Mouse (Mus musculus): ENCODE results near the gene Lexm. TPM values are rescaled to one million over a fixed set of nuclear protein-coding genes. Genes with fewer than 3 reads are reported as not detected.

The Lexm gene
- polyA plus RNA-seq, 1 experiment: not detected

GRCm38 (mm10) chr4:106582428-106583153 is 34.5 kb downstream of the Lexm start:
- 97% methylated on average over 12 of the region's 12 CpGs for WGBS
- peaks cover 35% of the 10 kb centered on the region for H3K36me3 ChIP-seq (ENCODE audit: control insufficient read depth, insufficient read depth, low read length)

GRCm38 (mm10) chr4:106581865-106582204 is 35.2 kb downstream of the Lexm start:
- peaks cover 28% of the 10 kb centered on the region for H3K36me3 ChIP-seq (ENCODE audit: control insufficient read depth, insufficient read depth, low read length)
- WGBS: 97% methylated on average over 15 of the region's 15 CpGs

More at GRCm38 (mm10) chr4:106582428-106583153, 34.5 kb downstream of the Lexm start:
- Histone ChIP-seq H3K4me3 (ENCODE audit: control insufficient read depth, insufficient read depth, low read length) (no peak overlapping the region), H3K27ac (ENCODE audit: control insufficient read depth, insufficient read depth, low read length) (no peak overlapping the region), H3K4me1 (replicated peaks; ENCODE audit: control insufficient read depth, insufficient read depth, low read length) (peaks cover 16% of the 10 kb centered on the region), H3K27me3 (ENCODE audit: control insufficient read depth, insufficient read depth, low read length) (no peaks in the 10 kb centered on the region)
- TF ChIP-seq POLR2A (IDR thresholded peaks at IDR 0.05; ENCODE audit: control insufficient read depth, extremely low read depth, insufficient read depth, low read length, poor library complexity) (no peak), CTCF (IDR thresholded peaks at IDR 0.05; ENCODE audit: borderline replicate concordance, control insufficient read depth, extremely low read depth, insufficient read depth, low read length, poor library complexity) (no peak)
- DNase-seq: no peak

GRCm38 (mm10) chr4:106581176-106581864 is 35.7 kb downstream of the Lexm start:
- DNase-seq: no peak
- no peak overlapping the region for H3K4me3 ChIP-seq (ENCODE audit: control insufficient read depth, insufficient read depth, low read length)
- H3K4me1 ChIP-seq (replicated peaks; ENCODE audit: control insufficient read depth, insufficient read depth, low read length): peaks cover 23% of the 10 kb centered on the region
- no peak overlapping the region for H3K27ac ChIP-seq (ENCODE audit: control insufficient read depth, insufficient read depth, low read length)
- TF ChIP-seq CTCF (IDR thresholded peaks at IDR 0.05; ENCODE audit: borderline replicate concordance, control insufficient read depth, extremely low read depth, insufficient read depth, low read length, poor library complexity): no peak
- TF ChIP-seq POLR2A (IDR thresholded peaks at IDR 0.05; ENCODE audit: control insufficient read depth, extremely low read depth, insufficient read depth, low read length, poor library complexity): no peak
- 94% methylated on average over 14 of the region's 14 CpGs for WGBS
- no peaks in the 10 kb centered on the region for H3K27me3 ChIP-seq (ENCODE audit: control insufficient read depth, insufficient read depth, low read length)
- H3K36me3 ChIP-seq (ENCODE audit: control insufficient read depth, insufficient read depth, low read length): peaks cover 23% of the 10 kb centered on the region

More at GRCm38 (mm10) chr4:106581865-106582204, 35.2 kb downstream of the Lexm start:
- no peak overlapping the region for H3K4me3 ChIP-seq (ENCODE audit: control insufficient read depth, insufficient read depth, low read length)
- H3K27me3 ChIP-seq (ENCODE audit: control insufficient read depth, insufficient read depth, low read length): no peaks in the 10 kb centered on the region
- no peak for DNase-seq
- peaks cover 18% of the 10 kb centered on the region for H3K4me1 ChIP-seq (replicated peaks; ENCODE audit: control insufficient read depth, insufficient read depth, low read length)
- H3K27ac ChIP-seq (ENCODE audit: control insufficient read depth, insufficient read depth, low read length): no peak overlapping the region
- no peak for TF ChIP-seq CTCF (IDR thresholded peaks at IDR 0.05; ENCODE audit: borderline replicate concordance, control insufficient read depth, extremely low read depth, insufficient read depth, low read length, poor library complexity)
- TF ChIP-seq POLR2A (IDR thresholded peaks at IDR 0.05; ENCODE audit: control insufficient read depth, extremely low read depth, insufficient read depth, low read length, poor library complexity): no peak

- peaks cover 27% of the 10 kb centered on the region for H3K36me3 ChIP-seq (ENCODE audit: control insufficient read depth, insufficient read depth, low read length)
- DNase-seq: no peak
- WGBS: 96% methylated on average over 7 of the region's 7 CpGs
Observed at GRCm38 (mm10) chr4:106577511-106577910, 39.5 kb downstream of the Lexm start.

GRCm38 (mm10) chr4:106575022-106575421 is 42.0 kb downstream of the Lexm start:
- Histone ChIP-seq H3K27ac (ENCODE audit: control insufficient read depth, insufficient read depth, low read length) (no peak overlapping the region), H3K4me1 (replicated peaks; ENCODE audit: control insufficient read depth, insufficient read depth, low read length) (peaks cover 23% of the 10 kb centered on the region), H3K27me3 (ENCODE audit: control insufficient read depth, insufficient read depth, low read length) (no peaks in the 10 kb centered on the region), H3K4me3 (ENCODE audit: control insufficient read depth, insufficient read depth, low read length) (no peak overlapping the region), H3K36me3 (ENCODE audit: control insufficient read depth, insufficient read depth, low read length) (peaks cover 32% of the 10 kb centered on the region)
- TF ChIP-seq CTCF (IDR thresholded peaks at IDR 0.05; ENCODE audit: borderline replicate concordance, control insufficient read depth, extremely low read depth, insufficient read depth, low read length, poor library complexity) (no peak), POLR2A (IDR thresholded peaks at IDR 0.05; ENCODE audit: control insufficient read depth, extremely low read depth, insufficient read depth, low read length, poor library complexity) (no peak)
- no peak for DNase-seq
- 42% methylated on average over 8 of the region's 8 CpGs for WGBS

More at GRCm38 (mm10) chr4:106577511-106577910, 39.5 kb downstream of the Lexm start:
- TF ChIP-seq CTCF (IDR thresholded peaks at IDR 0.05; ENCODE audit: borderline replicate concordance, control insufficient read depth, extremely low read depth, insufficient read depth, low read length, poor library complexity) (no peak), POLR2A (IDR thresholded peaks at IDR 0.05; ENCODE audit: control insufficient read depth, extremely low read depth, insufficient read depth, low read length, poor library complexity) (no peak)
- Histone ChIP-seq H3K27ac (ENCODE audit: control insufficient read depth, insufficient read depth, low read length) (no peak overlapping the region), H3K4me3 (ENCODE audit: control insufficient read depth, insufficient read depth, low read length) (no peak overlapping the region), H3K27me3 (ENCODE audit: control insufficient read depth, insufficient read depth, low read length) (no peaks in the 10 kb centered on the region), H3K4me1 (replicated peaks; ENCODE audit: control insufficient read depth, insufficient read depth, low read length) (peaks cover 35% of the 10 kb centered on the region)

- no peaks in the 10 kb centered on the region for H3K27me3 ChIP-seq (ENCODE audit: control insufficient read depth, insufficient read depth, low read length)
- peaks cover 33% of the 10 kb centered on the region for H3K36me3 ChIP-seq (ENCODE audit: control insufficient read depth, insufficient read depth, low read length)
- WGBS: 90% methylated on average over 11 of the region's 11 CpGs
- H3K27ac ChIP-seq (ENCODE audit: control insufficient read depth, insufficient read depth, low read length): no peak overlapping the region
- no peak overlapping the region for H3K4me3 ChIP-seq (ENCODE audit: control insufficient read depth, insufficient read depth, low read length)
- DNase-seq: no peak
- H3K4me1 ChIP-seq (replicated peaks; ENCODE audit: control insufficient read depth, insufficient read depth, low read length): peaks cover 10% of the 10 kb centered on the region
- TF ChIP-seq CTCF (IDR thresholded peaks at IDR 0.05; ENCODE audit: borderline replicate concordance, control insufficient read depth, extremely low read depth, insufficient read depth, low read length, poor library complexity) (no peak), POLR2A (IDR thresholded peaks at IDR 0.05; ENCODE audit: control insufficient read depth, extremely low read depth, insufficient read depth, low read length, poor library complexity) (no peak)
Observed at GRCm38 (mm10) chr4:106571081-106571724, 45.8 kb downstream of the Lexm start.
